Mouse (Mus musculus): ENCODE data around the gene Agmat. TPM values are rescaled to one million over a fixed set of nuclear protein-coding genes. Genes with fewer than 3 reads are reported as not detected.
"Not testable (repeated sequence)": the region's sequence is repeated elsewhere in the genome, so short reads cannot be mapped to it uniquely, and the experiment has no call there.

The Agmat gene
- polyA plus RNA-seq, 1 experiment from 2014 or later: not detected

GRCm38 (mm10) chr4:141767353-141768036 is 21.0 kb downstream of the Agmat start:
- DNase-seq (ENCODE audit: low spot score) (no peak), ATAC-seq (replicated peaks; ENCODE audit: insufficient number of reproducible peaks, low FRiP score, low TSS enrichment, low read depth) (no peak)
- no peak overlapping the region for H3K27ac ChIP-seq (replicated peaks; ENCODE audit: low read depth, low read length)
- 73% methylated on average over 19 of the region's 19 CpGs for WGBS
- no peak overlapping the region for H3K4me2 ChIP-seq (ENCODE audit: low read depth, low read length)
- H3K9ac ChIP-seq (replicated peaks; ENCODE audit: low read length): no peak overlapping the region
- H3K36me3 ChIP-seq (replicated peaks; ENCODE audit: control insufficient read depth, insufficient read depth, low read depth, low read length): peaks cover 16% of the 10 kb centered on the region
- no peaks in the 10 kb centered on the region for H3K4me1 ChIP-seq (ENCODE audit: control insufficient read depth, insufficient read depth, low read length)
- no peaks in the 10 kb centered on the region for H3K9me3 ChIP-seq (replicated peaks; ENCODE audit: control insufficient read depth, low read length)
- no peak overlapping the region for H3K4me3 ChIP-seq (ENCODE audit: low read depth, low read length)
- H3K27me3 ChIP-seq (ENCODE audit: control insufficient read depth, insufficient read depth, low read length): no peaks in the 10 kb centered on the region

DNA sequence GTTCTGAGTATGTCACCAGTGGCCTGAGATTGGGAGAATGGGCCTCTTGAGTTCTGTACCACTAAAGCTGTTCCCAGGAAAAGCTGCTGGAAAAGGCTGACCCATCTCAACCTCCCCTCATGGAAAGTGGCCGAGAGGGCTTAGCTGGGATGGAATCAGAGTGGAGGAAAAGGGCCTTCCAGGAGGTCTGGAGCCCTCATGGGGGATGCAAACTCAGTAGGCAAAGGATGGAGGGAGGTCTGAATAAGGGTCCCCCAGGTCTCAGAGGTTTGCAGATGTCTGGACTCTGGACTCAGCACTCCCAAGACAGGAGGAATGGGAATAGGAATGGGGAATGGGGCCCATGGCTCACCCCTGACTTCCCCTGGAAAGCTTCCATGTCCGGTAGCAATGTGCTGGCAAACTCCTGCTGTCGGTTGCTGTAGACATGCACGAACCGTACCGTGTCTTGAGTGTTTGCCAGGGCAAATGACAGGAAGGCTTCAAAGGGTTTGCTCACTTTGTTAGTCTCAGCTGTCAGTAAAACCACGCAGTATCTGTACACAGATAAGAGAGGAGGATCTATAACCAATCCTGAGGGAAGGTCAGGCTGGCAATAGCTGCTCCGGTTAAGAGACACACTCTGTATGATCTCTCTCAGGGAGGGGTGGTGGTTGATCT is 23.2 kb downstream of the Agmat start:
- ATAC-seq (replicated peaks; ENCODE audit: insufficient number of reproducible peaks, low FRiP score, low TSS enrichment, low read depth): no peak
- peaks cover 5% of the 10 kb centered on the region for H3K36me3 ChIP-seq (replicated peaks; ENCODE audit: control insufficient read depth, insufficient read depth, low read depth, low read length)
- no peaks in the 10 kb centered on the region for H3K27me3 ChIP-seq (ENCODE audit: control insufficient read depth, insufficient read depth, low read length)
- 93% methylated on average over 8 of the region's 8 CpGs for WGBS
- DNase-seq (ENCODE audit: low spot score): no peak
- H3K4me1 ChIP-seq (ENCODE audit: control insufficient read depth, insufficient read depth, low read length): no peaks in the 10 kb centered on the region
- no peaks in the 10 kb centered on the region for H3K9me3 ChIP-seq (replicated peaks; ENCODE audit: control insufficient read depth, low read length)
- no peak overlapping the region for H3K9ac ChIP-seq (replicated peaks; ENCODE audit: low read length)
- no peak overlapping the region for H3K4me3 ChIP-seq (ENCODE audit: low read depth, low read length)
- H3K4me2 ChIP-seq (ENCODE audit: low read depth, low read length): no peak overlapping the region
- no peak overlapping the region for H3K27ac ChIP-seq (replicated peaks; ENCODE audit: low read depth, low read length)

DNA sequence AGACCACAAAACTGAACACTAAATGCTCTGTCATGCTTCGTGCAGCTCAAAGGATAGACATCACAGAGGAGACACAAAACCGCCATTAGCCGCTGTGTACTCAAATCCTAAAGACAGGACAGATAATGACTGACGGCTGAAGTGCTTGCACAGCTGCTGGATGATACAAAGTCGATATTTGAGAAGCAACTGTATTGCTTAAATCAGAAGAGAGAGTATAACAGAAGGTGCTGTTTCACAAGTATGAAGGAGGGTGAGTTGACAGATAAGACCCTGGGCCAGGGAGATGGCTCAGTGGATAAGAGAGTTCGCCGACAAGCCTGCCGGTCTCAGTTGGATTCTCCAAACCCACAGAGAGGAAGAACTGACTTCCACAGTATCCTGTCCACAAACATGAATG is 25.4 kb downstream of the Agmat start:
- Histone ChIP-seq H3K27me3 (ENCODE audit: control insufficient read depth, insufficient read depth, low read length) (no peaks in the 10 kb centered on the region), H3K4me2 (ENCODE audit: low read depth, low read length) (no peak overlapping the region), H3K36me3 (replicated peaks; ENCODE audit: control insufficient read depth, insufficient read depth, low read depth, low read length) (no peaks in the 10 kb centered on the region; the same call in none of the 2 replicates), H3K9ac (replicated peaks; ENCODE audit: low read length) (no peak overlapping the region), H3K9me3 (replicated peaks; ENCODE audit: control insufficient read depth, low read length) (no peaks in the 10 kb centered on the region), H3K27ac (replicated peaks; ENCODE audit: low read depth, low read length) (no peak overlapping the region), H3K4me1 (ENCODE audit: control insufficient read depth, insufficient read depth, low read length) (no peaks in the 10 kb centered on the region), H3K4me3 (ENCODE audit: low read depth, low read length) (no peak overlapping the region)
- WGBS: 89% methylated on average over 8 of the region's 8 CpGs
- ATAC-seq (replicated peaks; ENCODE audit: insufficient number of reproducible peaks, low FRiP score, low TSS enrichment, low read depth): no peak
- no peak for DNase-seq (ENCODE audit: low spot score)

GRCm38 (mm10) chr4:141773019-141773418 is 26.5 kb downstream of the Agmat start:
- H3K9ac ChIP-seq (replicated peaks; ENCODE audit: low read length): not testable (repeated sequence)

DNA sequence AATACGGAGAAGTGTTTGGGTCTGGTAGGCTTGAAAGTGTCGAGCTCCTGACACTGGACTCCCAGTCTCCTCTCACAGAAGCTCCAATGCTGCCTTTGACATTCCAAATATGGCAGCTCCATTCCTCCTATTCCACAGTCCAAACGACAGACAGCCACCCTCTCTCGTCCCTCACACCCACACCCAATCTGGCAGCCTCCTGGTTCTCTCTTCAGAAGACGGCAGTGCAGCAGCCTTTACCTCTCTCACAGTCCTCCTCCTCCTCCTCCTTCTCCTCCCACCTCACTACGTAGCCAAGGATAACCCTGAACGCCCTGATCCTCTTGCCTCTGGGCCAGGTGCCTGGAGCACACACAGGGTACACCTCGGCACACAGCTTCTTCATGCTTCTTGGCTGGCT is 33.4 kb downstream of the Agmat start:
- no peak overlapping the region for H3K4me2 ChIP-seq (ENCODE audit: low read depth, low read length)
- H3K9ac ChIP-seq (replicated peaks; ENCODE audit: low read length): no peak overlapping the region
- no peaks in the 10 kb centered on the region for H3K9me3 ChIP-seq (replicated peaks; ENCODE audit: control insufficient read depth, low read length)
- no peak overlapping the region for H3K4me3 ChIP-seq (ENCODE audit: low read depth, low read length)
- ATAC-seq (replicated peaks; ENCODE audit: insufficient number of reproducible peaks, low FRiP score, low TSS enrichment, low read depth): no peak
- H3K27me3 ChIP-seq (ENCODE audit: control insufficient read depth, insufficient read depth, low read length): no peaks in the 10 kb centered on the region
- 94% methylated on average over 8 of the region's 8 CpGs for WGBS
- H3K4me1 ChIP-seq (ENCODE audit: control insufficient read depth, insufficient read depth, low read length): no peaks in the 10 kb centered on the region
- H3K36me3 ChIP-seq (replicated peaks; ENCODE audit: control insufficient read depth, insufficient read depth, low read depth, low read length): no peaks in the 10 kb centered on the region; the same call in 1 of the 2 replicates
- no peak for DNase-seq (ENCODE audit: low spot score)
- H3K27ac ChIP-seq (replicated peaks; ENCODE audit: low read depth, low read length): no peak overlapping the region

More at GRCm38 (mm10) chr4:141773019-141773418, 26.5 kb downstream of the Agmat start:
- not testable (repeated sequence) for H3K36me3 ChIP-seq (replicated peaks; ENCODE audit: control insufficient read depth, insufficient read depth, low read depth, low read length); ATAC-seq (replicated peaks; ENCODE audit: insufficient number of reproducible peaks, low FRiP score, low TSS enrichment, low read depth); H3K27ac ChIP-seq (replicated peaks; ENCODE audit: low read depth, low read length); H3K4me1 ChIP-seq (ENCODE audit: control insufficient read depth, insufficient read depth, low read length); H3K4me2 ChIP-seq (ENCODE audit: low read depth, low read length); H3K4me3 ChIP-seq (ENCODE audit: low read depth, low read length); H3K27me3 ChIP-seq (ENCODE audit: control insufficient read depth, insufficient read depth, low read length); DNase-seq (ENCODE audit: low spot score); H3K9me3 ChIP-seq (replicated peaks; ENCODE audit: control insufficient read depth, low read length)
- 84% methylated on average over 4 of the region's 4 CpGs for WGBS

GRCm38 (mm10) chr4:141781201-141781985 is 34.9 kb downstream of the Agmat start:
- H3K9ac ChIP-seq (replicated peaks; ENCODE audit: low read length): no peak overlapping the region
- H3K9me3 ChIP-seq (replicated peaks; ENCODE audit: control insufficient read depth, low read length): no peaks in the 10 kb centered on the region
- no peaks in the 10 kb centered on the region for H3K27me3 ChIP-seq (ENCODE audit: control insufficient read depth, insufficient read depth, low read length)
- no peak overlapping the region for H3K4me3 ChIP-seq (ENCODE audit: low read depth, low read length)
- 91% methylated on average over 8 of the region's 8 CpGs for WGBS
- no peak for DNase-seq (ENCODE audit: low spot score)
- H3K4me1 ChIP-seq (ENCODE audit: control insufficient read depth, insufficient read depth, low read length): no peaks in the 10 kb centered on the region
- H3K36me3 ChIP-seq (replicated peaks; ENCODE audit: control insufficient read depth, insufficient read depth, low read depth, low read length): no peaks in the 10 kb centered on the region; the same call in 1 of the 2 replicates
- no peak for ATAC-seq (replicated peaks; ENCODE audit: insufficient number of reproducible peaks, low FRiP score, low TSS enrichment, low read depth)
- no peak overlapping the region for H3K27ac ChIP-seq (replicated peaks; ENCODE audit: low read depth, low read length)
- H3K4me2 ChIP-seq (ENCODE audit: low read depth, low read length): no peak overlapping the region

GRCm38 (mm10) chr4:141784835-141785234 is 38.4 kb downstream of the Agmat start:
- no peak for ATAC-seq (replicated peaks; ENCODE audit: insufficient number of reproducible peaks, low FRiP score, low TSS enrichment, low read depth)
- no peak for DNase-seq (ENCODE audit: low spot score)
- no peak overlapping the region for H3K4me3 ChIP-seq (ENCODE audit: low read depth, low read length)
- WGBS: 88% methylated on average over 5 of the region's 5 CpGs
- no peak overlapping the region for H3K27ac ChIP-seq (replicated peaks; ENCODE audit: low read depth, low read length)
- no peaks in the 10 kb centered on the region for H3K9me3 ChIP-seq (replicated peaks; ENCODE audit: control insufficient read depth, low read length)
- H3K27me3 ChIP-seq (ENCODE audit: control insufficient read depth, insufficient read depth, low read length): no peaks in the 10 kb centered on the region
- H3K4me2 ChIP-seq (ENCODE audit: low read depth, low read length): no peak overlapping the region
- peaks cover 3% of the 10 kb centered on the region; the same call in 1 of the 2 replicates for H3K4me1 ChIP-seq (ENCODE audit: control insufficient read depth, insufficient read depth, low read length)
- H3K36me3 ChIP-seq (replicated peaks; ENCODE audit: control insufficient read depth, insufficient read depth, low read depth, low read length): no peaks in the 10 kb centered on the region; the same call in 1 of the 2 replicates
- H3K9ac ChIP-seq (replicated peaks; ENCODE audit: low read length): no peak overlapping the region
